Mouse (Mus musculus): ENCODE measurements at regions not wholly inside any gene's neighbourhood (a gene's known extent, or its start where the extent isn't known, plus 50 kb on each side); places are given as distances from the start of the nearest gene placed in this dataset.
A peak's percentile ranks its signal among the peaks of the same experiment; 100 is the strongest.

DNA sequence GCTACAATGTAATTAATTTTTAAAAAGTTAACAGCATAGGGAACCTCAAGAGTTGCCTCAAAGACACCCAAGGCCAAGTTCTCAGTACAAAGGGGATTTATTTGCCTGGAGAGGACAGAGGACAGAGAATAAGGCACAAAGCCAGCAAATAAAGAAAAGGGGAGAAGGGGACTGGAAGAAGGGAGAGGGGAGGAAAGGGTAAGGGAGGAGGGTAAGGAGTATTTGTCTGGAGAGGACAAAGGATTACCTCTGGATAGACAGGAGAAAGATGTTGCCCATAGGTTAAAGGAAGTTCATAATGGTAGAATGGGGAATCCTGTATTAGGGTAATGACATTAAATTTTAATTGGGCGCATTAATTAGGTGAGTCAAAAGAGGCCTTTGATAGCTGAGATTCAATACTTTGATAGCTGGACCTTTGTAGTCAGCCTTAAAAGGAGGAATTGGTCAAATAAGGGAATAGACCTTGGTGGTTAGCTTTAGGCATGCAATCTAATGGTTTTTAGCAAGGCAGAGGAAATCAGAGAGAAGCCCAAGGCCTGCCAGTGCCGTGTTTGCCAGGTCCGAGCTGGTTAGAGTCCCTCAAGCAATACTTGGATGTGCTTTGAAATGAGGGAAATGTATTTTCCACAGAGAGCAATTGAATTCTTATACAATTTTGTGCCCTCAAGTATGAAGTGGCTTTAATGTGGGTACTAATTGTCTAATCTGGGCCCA lies 164.8 kb upstream of the Gnpda2 start:
- Histone ChIP-seq H3K36me3 (no peaks in the 10 kb centered on the region), H3K4me3 (no peak overlapping the region), H3K4me1 (replicated peaks) (no peaks in the 10 kb centered on the region), H3K4me2 (no peak overlapping the region), H3K27me3 (no peaks in the 10 kb centered on the region), H3K9ac (no peak overlapping the region), H3K27ac (replicated peaks) (no peak overlapping the region), H3K9me3 (no peaks in the 10 kb centered on the region)
- no peak; the same call in 1 of the 2 replicates for ATAC-seq (ENCODE audit: low FRiP score, low read depth)
- 72% methylated on average over 3 of the region's 3 CpGs for WGBS

DNA sequence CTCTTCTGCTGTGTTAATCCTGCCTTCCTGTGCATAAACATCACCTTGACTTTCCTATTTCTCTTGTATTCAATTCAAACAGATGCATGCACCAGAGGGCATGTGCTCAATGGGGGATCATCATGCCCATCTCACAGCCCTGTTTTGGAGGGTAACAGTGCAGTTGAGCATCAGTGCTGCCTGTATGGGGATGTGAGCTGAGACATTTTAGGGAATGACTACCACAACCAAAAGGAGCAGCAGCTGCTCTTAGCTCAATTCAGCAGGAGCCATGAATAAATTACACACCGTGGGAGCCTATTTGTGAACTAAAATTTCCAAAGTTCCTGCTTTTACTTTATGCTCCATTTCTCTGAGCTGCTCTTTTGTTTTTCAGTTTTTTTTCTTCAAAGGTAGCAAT lies 164.2 kb upstream of the Gnpda2 start:
- Histone ChIP-seq H3K9ac (no peak overlapping the region), H3K27me3 (no peaks in the 10 kb centered on the region), H3K4me1 (replicated peaks) (no peaks in the 10 kb centered on the region), H3K4me2 (no peak overlapping the region), H3K27ac (replicated peaks) (no peak overlapping the region), H3K9me3 (no peaks in the 10 kb centered on the region), H3K36me3 (no peaks in the 10 kb centered on the region), H3K4me3 (no peak overlapping the region)
- ATAC-seq (ENCODE audit: low FRiP score, low read depth), result no peak
- WGBS, result 34% methylated on average over 1 of the region's 1 CpGs

DNA sequence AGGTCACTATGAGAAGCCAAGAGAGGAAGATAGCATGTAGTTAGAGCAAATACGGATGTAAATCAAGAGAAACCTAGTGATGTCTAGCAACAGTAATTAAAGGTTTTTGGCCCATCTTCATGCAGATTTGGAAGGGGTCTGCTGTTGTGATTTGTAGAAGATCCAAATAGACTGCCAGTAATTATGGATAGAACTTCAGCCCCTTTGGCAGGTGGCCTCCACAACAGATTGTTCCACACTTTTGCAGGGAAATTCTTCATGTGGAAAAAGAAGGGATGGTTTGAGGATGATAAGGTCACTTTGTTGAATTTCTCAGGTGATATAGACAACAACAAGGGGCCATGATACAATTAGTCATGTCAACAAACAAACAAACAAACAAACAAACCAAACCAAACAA lies 148.4 kb upstream of the Gnpda2 start:
- WGBS, result 94% methylated on average over 1 of the region's 1 CpGs
- no peaks in the 10 kb centered on the region for H3K36me3 ChIP-seq
- no peaks in the 10 kb centered on the region for H3K4me1 ChIP-seq (replicated peaks)
- no peak for ATAC-seq (ENCODE audit: low FRiP score, low read depth)
- H3K4me2 ChIP-seq, result no peak overlapping the region
- H3K9me3 ChIP-seq, result no peaks in the 10 kb centered on the region
- no peak overlapping the region for H3K27ac ChIP-seq (replicated peaks)
- no peaks in the 10 kb centered on the region for H3K27me3 ChIP-seq
- no peak overlapping the region for H3K4me3 ChIP-seq
- no peak overlapping the region for H3K9ac ChIP-seq

DNA sequence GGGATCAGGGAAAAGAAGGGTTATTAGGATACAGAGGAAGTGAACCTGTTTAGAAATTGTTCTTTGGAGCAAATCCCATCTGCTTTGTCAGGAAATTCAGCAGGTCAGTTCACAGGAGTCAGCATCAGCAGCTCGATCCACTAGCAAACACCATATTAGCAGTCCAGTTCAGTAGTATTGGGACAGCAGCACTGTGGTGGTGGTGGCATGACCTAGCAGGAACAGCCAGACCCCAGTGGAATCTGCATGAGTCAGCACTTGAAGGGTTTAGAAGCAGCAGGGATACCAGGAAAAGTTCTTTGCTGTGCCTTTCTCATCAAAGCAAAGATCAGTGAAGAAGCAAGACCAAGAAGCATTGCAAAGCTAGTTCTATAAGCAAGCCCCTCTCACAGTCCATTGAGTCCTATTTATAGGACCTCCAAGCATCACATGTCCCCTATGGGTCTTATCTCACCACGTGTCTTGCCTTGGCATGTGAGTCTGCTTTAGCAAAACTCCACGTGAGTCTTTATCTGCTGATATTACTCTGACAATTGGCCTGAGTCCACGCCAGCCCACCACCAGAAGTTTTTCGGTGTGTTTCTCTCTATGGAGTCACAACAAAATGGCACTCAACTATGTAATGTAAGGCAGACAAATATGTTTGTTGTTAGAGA lies 129.3 kb upstream of the Gnpda2 start:
- Histone ChIP-seq H3K4me3 (no peak overlapping the region), H3K4me2 (no peak overlapping the region), H3K4me1 (replicated peaks) (no peaks in the 10 kb centered on the region), H3K27me3 (no peaks in the 10 kb centered on the region), H3K36me3 (no peaks in the 10 kb centered on the region), H3K27ac (replicated peaks) (no peak overlapping the region), H3K9me3 (no peaks in the 10 kb centered on the region), H3K9ac (no peak overlapping the region)
- WGBS, result 80% methylated on average over 5 of the region's 5 CpGs
- no peak for ATAC-seq (ENCODE audit: low FRiP score, low read depth)

DNA sequence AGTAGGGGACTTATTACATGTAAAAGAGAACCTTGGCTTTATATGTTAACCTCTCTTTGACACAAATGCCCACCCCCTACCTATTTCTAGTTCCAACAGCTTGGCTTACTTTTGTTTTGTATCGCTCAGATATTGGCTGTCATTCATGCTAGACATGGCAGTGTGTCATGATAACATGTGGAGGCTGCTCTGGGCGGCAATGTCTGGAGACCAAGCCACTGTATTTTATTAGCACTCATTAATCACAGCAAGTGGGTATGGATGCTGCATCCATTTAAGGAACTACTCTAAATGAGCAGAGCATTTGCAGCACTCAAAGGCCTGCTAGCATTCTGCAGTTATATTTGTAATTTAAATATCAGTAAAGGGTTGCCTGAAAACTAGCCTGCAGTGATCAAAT lies 123.9 kb upstream of the Gnpda2 start:
- Histone ChIP-seq H3K4me3 (no peak overlapping the region), H3K4me2 (no peak overlapping the region), H3K9ac (no peak overlapping the region), H3K9me3 (no peaks in the 10 kb centered on the region), H3K4me1 (replicated peaks) (no peaks in the 10 kb centered on the region), H3K27me3 (no peaks in the 10 kb centered on the region), H3K27ac (replicated peaks) (no peak overlapping the region), H3K36me3 (no peaks in the 10 kb centered on the region)
- peak; percentile 71; the same call in 1 of the 2 replicates for ATAC-seq (ENCODE audit: low FRiP score, low read depth)
- 37% methylated on average over 2 of the region's 2 CpGs for WGBS

DNA sequence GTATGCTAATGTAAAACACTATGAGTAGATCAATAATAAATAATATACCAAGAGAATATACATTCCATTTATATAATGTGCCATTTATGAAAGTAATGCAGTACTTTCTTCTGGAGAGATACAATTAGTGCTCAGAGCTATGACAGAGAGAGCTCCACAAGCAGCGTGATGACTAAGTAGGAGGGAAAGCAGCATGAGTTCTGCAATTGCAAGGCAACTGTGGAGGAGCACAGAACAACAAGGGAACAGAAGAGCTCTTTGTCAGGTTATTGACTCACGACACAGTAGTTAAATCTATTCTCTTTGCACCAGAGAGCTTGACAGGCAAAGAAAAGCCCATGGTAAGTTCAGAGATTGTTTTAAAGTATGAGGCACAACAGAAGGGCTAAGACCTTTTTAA lies 115.0 kb upstream of the Gnpda2 start:
- H3K9me3 ChIP-seq, result no peaks in the 10 kb centered on the region
- peaks cover 3% of the 10 kb centered on the region; the same call in 1 of the 2 replicates for H3K4me1 ChIP-seq (replicated peaks)
- no peaks in the 10 kb centered on the region for H3K27me3 ChIP-seq
- no peak overlapping the region for H3K4me3 ChIP-seq
- H3K27ac ChIP-seq (replicated peaks), result no peak overlapping the region
- H3K4me2 ChIP-seq, result no peak overlapping the region
- H3K9ac ChIP-seq, result no peak overlapping the region
- no peak for ATAC-seq (ENCODE audit: low FRiP score, low read depth)
- no peaks in the 10 kb centered on the region for H3K36me3 ChIP-seq
- WGBS, result 17% methylated on average over 2 of the region's 2 CpGs

DNA sequence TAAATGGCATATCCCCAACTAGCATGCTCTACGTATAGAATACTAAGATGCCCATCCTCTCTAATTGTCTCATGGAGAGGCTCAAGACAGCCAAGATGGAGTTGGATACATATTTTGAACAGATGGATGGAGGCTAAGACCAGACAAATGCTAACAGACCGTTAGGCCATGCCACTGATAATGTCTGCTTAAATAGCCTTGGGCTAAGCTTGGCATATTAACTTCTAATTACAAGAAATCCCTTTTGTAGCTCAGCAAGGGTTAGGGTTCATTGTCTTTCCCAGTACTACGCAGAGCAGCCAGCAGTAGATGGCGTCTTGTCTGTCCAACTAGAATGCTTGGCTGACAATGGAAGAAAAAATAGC lies 113.0 kb upstream of the Gnpda2 start:
- no peak overlapping the region for H3K4me2 ChIP-seq
- 50% methylated on average over 4 of the region's 4 CpGs for WGBS
- peaks cover 3% of the 10 kb centered on the region; the same call in 1 of the 2 replicates for H3K4me1 ChIP-seq (replicated peaks)
- no peak overlapping the region for H3K27ac ChIP-seq (replicated peaks)
- ATAC-seq (ENCODE audit: low FRiP score, low read depth), result peak; percentile 81
- no peaks in the 10 kb centered on the region for H3K9me3 ChIP-seq
- H3K36me3 ChIP-seq, result no peaks in the 10 kb centered on the region
- no peak overlapping the region for H3K4me3 ChIP-seq
- no peak overlapping the region for H3K9ac ChIP-seq
- no peaks in the 10 kb centered on the region for H3K27me3 ChIP-seq

DNA sequence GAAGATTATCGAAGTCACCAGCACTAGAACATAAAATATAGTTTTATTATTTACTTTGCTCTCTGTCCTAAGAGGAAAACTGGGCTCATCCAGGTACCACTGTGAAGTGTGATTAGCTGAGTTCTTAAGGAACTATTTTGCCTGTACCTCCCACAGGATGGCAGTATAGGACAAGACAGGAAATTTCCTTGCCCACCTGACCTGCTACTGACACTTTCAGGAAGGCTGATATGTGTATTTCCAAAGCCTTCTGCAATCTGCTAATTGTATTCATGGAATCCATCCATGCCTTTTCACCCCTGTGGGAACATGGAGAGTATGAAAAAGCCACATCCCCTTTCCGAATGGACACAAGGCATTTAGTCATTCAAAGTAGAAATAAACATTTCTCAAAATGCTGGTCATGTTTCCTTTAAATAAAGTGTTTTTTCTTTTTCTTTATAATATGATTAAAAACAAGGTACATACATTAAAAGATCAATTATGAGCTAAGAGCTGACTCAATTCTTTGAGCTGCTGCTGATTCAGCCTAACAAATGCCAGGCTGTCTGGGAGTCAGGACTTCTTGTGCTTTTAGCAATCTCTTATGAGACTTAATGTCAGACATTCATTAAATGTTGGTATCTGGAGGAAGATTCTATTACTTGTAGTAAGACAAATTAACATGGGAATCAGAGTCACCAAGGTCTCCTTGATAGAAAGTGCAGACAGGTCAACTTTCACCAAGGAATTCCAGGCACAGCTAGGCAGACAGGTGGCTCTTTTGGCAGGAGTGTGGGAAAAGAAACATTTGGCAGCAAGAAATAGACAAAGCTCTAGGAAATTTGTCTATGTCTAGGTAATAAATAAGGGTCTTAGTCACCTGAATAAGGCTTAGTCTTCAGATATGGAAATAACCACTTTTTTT lies 112.4 kb upstream of the Gnpda2 start:
- Histone ChIP-seq H3K9me3 (no peaks in the 10 kb centered on the region), H3K27me3 (no peaks in the 10 kb centered on the region), H3K4me1 (replicated peaks) (peaks cover 3% of the 10 kb centered on the region; the same call in 1 of the 2 replicates), H3K4me3 (no peak overlapping the region), H3K27ac (replicated peaks) (no peak overlapping the region), H3K4me2 (no peak overlapping the region), H3K36me3 (no peaks in the 10 kb centered on the region), H3K9ac (no peak overlapping the region)
- WGBS, result 41% methylated on average over 2 of the region's 2 CpGs
- ATAC-seq (ENCODE audit: low FRiP score, low read depth), result peak; percentile 51; the same call in 1 of the 2 replicates

DNA sequence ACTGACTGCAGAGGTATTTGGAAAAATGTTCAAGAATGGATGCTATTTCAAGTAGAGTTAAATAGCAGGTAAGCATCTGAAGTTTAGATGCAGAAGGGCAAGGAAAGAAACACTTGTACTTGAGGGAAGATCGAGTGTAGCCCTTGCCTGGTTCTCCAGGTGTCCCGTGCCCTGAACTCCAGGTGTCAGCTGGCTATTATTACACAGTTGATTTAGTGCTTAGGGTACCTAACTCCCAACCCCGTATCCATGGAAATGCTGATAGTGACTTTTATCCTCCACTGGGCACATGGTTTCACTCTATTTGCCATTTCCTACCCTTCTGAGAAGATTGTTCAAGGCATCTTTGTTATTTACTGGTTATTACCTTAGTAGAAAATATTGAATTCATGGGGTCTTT lies 86.6 kb upstream of the Gnpda2 start:
- WGBS, result 77% methylated on average over 3 of the region's 3 CpGs

DNA sequence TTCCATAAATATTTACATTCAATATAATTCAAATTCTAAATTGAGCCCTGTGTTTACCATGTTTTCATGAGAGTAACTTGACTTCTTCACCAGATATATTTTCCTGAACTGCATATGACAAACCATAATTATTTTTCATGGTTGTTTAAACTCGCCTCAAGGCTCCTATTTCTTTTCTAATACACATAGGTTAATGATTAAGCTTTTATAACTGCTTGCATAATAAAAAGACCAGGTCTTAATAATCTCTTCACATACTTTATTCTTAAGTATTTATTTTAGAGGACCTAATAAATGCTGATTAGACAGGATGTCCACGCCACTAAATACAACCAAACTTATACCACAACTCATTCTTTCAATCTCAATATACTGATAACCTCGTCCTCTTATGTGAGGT lies 86.1 kb upstream of the Gnpda2 start:
- ATAC-seq (ENCODE audit: low FRiP score, low read depth), result no peak
- H3K9me3 ChIP-seq, result no peaks in the 10 kb centered on the region
- no peak overlapping the region for H3K4me2 ChIP-seq
- H3K27ac ChIP-seq (replicated peaks), result no peak overlapping the region
- 81% methylated on average over 3 of the region's 3 CpGs for WGBS
- no peak overlapping the region for H3K4me3 ChIP-seq
- no peaks in the 10 kb centered on the region for H3K36me3 ChIP-seq
- H3K4me1 ChIP-seq (replicated peaks), result no peaks in the 10 kb centered on the region
- H3K9ac ChIP-seq, result no peak overlapping the region
- no peaks in the 10 kb centered on the region for H3K27me3 ChIP-seq

More for the DNA sequence above, 86.6 kb upstream of the Gnpda2 start:
- Histone ChIP-seq H3K9ac (no peak overlapping the region), H3K27me3 (no peaks in the 10 kb centered on the region), H3K4me2 (no peak overlapping the region), H3K4me3 (no peak overlapping the region), H3K36me3 (no peaks in the 10 kb centered on the region), H3K4me1 (replicated peaks) (no peaks in the 10 kb centered on the region), H3K9me3 (no peaks in the 10 kb centered on the region), H3K27ac (replicated peaks) (no peak overlapping the region)
- no peak for ATAC-seq (ENCODE audit: low FRiP score, low read depth)

DNA sequence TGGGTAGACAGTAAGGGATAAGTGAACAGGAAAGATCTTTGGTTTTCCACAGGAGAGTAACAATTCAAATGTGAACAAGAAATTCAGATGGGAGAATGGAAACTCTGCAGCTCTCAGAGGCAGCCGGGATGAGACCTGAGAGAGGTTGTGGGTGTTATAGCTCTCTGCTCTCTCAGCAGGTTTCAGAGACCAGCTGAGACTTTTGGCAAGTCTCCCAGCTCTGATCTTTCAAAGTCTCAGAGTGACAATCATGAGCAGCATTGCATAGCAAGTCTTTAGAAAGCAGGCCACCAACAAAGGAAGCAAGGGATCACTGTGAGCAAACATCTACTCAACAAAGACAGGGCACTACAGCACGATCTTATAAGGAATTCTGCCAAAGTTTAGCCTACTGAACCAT lies 73.4 kb upstream of the Gnpda2 start:
- 30% methylated on average over 2 of the region's 2 CpGs for WGBS
- H3K9me3 ChIP-seq, result no peaks in the 10 kb centered on the region
- H3K27ac ChIP-seq (replicated peaks), result no peak overlapping the region
- H3K4me1 ChIP-seq (replicated peaks), result no peaks in the 10 kb centered on the region
- no peak overlapping the region for H3K4me3 ChIP-seq
- no peak overlapping the region for H3K9ac ChIP-seq
- H3K36me3 ChIP-seq, result no peaks in the 10 kb centered on the region
- H3K4me2 ChIP-seq, result no peak overlapping the region
- H3K27me3 ChIP-seq, result no peaks in the 10 kb centered on the region
- no peak for ATAC-seq (ENCODE audit: low FRiP score, low read depth)

DNA sequence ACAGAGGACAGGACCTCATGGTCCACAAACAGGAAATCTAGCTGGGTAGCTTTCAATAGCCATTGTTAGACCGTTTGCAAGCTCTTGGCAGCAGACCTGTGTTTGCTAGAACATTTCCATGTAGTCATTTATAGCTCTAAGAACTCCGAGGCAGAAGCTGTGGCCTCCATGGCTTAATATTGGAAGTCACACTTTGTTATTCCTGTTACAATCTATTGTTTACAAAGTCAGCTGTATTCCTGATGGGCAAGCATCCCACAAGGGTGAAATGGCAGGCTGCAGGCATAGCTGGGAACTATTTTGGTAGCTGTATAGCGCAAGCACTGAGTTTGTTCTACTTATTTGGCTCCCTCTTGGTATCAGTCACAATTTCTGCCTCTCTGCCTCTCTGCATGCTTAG lies 71.8 kb upstream of the Gnpda2 start:
- Histone ChIP-seq H3K27ac (replicated peaks) (no peak overlapping the region), H3K36me3 (no peaks in the 10 kb centered on the region), H3K4me1 (replicated peaks) (no peaks in the 10 kb centered on the region), H3K4me3 (no peak overlapping the region), H3K9ac (no peak overlapping the region), H3K27me3 (no peaks in the 10 kb centered on the region), H3K4me2 (no peak overlapping the region), H3K9me3 (no peaks in the 10 kb centered on the region)
- WGBS, result 63% methylated on average over 3 of the region's 3 CpGs
- no peak for ATAC-seq (ENCODE audit: low FRiP score, low read depth)
